Mouse (Mus musculus) spleen, adult 12 weeks (tissue): ENCODE data around the gene Pitpnm1.
"Not testable (repeated sequence)": the region's sequence is repeated elsewhere in the genome, so short reads cannot be mapped to it uniquely, and the experiment has no call there.

Experiments
- DNase-seq: peaks from one replicate; pipeline ENCODE4 v3.0.0; 2022; ENCODE audit warnings: low spot score

Gene Pitpnm1

GRCm38 (mm10) chr19:4119716-4120487 is 20.1 kb downstream of the Pitpnm1 start:
- no peak for DNase-seq

DNA sequence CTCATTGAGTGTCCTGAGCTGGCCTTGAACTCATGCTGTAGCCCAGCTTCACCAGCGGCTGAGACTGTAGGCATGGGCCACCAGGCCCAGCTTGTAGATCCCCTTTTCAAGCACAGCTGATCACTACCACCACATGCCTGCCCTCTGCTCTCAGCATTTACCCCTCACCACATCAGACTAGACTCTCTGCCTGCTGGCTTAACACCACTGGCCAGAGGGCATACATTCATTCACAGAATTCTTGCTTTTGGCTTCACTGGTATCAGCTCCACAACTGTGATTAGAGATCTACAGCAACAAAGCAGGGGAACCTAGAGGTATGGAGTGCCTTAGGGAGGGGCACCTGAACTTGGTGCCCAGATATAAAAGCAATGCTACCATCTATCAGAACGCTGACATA is 20.7 kb downstream of the Pitpnm1 start:
- no peak for DNase-seq

GRCm38 (mm10) chr19:4121097-4121805 is 21.5 kb downstream of the Pitpnm1 start:
- peak; percentile 96 for DNase-seq

DNA sequence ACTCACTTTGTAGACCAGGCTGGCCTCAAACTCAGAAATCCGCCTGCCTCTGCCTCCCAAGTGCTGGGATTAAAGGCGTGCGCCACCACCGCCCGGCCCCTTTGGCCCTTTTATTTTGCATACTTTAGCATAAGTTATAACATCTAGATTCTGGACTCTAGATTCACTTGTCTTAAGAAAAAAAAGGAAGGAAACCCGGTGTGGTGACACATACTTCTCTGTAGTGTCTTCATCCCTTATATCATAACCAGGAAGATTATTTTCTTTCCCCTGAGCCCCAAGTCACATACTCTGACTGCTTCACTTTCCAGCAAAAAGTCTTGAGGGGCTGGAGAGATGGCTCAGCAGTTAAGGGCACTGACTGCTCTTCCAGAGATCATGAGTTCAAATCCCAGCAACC is 22.1 kb downstream of the Pitpnm1 start:
- DNase-seq: not testable (repeated sequence)

- DNase-seq: no peak
Observed at GRCm38 (mm10) chr19:4122411-4123370, 22.9 kb downstream of the Pitpnm1 start.

DNA sequence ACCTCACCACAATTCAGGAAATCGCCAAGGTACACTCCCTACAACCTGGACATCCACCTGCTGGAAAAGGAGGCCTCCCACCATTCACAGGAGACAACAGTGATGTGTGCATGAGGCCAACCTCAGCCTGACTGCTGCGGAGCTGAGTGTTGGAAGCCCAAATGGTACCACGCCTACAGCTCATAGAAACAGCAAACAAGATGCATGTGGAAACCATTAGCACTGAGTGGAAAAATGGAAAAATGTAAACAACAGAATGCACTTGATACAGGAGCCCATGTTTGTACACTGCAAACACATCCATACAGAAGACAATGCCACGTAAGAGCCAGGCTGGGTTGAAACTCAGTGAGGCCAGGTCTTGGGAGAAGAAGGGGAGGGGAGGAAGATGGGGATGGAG is 24.6 kb downstream of the Pitpnm1 start:
- no peak for DNase-seq

GRCm38 (mm10) chr19:4125268-4125667 is 25.5 kb downstream of the Pitpnm1 start:
- DNase-seq: not testable (repeated sequence)

DNA sequence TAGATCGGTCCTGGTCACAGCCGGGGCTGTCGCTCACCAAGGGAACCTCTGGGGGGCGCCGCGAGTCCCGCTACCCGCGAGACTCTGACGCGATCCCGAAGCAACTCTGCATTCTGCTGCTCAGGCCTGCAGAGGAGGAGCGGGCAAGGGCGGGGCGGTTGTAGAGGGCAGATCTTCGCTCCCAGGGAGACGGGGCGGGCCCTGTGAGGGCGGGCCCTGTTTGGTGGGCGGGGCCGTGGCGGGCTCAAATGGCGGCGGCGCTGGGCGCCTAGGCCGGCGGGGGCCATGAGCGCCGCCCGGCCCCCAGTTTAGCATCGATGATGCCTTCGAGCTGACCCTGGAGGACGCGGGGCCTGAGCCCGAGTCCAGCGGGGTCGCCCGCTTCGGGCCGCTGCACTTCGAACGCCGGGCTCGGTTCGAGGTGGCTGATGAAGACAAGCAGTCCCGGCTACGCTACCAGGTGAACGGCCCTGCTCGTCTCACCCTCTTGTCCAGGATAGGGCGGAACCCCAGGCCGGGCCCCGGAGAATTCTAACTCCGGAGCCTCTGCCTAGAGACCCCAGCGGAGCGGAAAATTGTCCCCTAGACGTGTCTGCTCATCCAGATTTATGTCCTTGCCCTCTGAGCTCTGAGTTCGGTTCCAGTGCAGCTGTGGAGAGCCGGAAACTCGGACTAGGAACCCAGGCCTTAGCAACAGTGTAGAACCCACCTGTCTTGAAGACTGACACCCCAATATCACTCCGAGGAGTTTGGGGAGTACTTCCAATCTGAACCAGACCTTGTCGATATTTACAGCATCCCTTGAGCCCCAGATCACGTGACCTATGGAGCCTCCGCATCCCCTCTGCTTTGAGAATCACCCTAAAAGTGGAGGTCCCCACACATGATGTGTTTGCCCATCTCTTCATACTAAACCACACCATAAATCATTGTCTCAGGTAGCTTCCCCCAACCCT is 26.2 kb downstream of the Pitpnm1 start, which contains the start of gene Aip:
Aip (minus strand) TSS at position 118 of the 956 bp plus-strand sequence.
- DNase-seq: peak; percentile 97

DNA sequence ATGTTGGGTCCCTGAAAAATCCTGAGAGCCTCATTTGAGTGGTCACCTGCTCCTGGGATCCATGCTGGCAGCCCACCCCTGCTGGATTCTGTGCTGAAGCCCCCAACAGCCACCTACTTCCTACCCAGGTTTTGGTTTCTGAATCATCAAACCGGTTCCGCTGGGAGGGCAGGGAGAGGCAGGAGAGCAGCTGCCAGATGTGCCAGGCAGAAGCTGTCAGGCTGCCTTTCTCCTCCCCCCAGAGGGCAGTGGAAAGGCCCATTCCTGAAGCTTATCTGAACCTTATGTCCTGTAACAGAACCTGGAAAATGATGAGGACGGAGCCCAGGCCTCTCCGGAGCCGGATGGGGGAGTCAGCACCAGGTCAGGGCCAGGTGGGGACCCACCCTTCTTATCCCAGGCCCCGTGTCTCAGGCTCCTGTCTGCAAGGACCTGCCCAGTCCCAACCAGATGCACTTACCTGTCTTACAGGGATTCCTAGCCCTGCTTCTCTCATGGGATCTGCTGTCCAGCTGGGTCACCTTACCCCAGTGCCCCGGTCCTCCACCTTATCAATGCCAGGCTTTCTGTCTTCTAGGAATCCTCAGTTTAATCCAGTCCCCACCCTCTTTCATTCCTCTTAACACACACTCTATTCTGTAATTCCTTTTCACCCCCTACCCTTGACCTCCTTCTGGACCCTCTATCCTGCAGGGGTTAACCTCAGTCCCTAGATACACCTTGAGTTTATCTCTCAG is 27.1 kb downstream of the Pitpnm1 start:
- DNase-seq: no peak

GRCm38 (mm10) chr19:4129462-4129861 is 29.7 kb downstream of the Pitpnm1 start:
- no peak for DNase-seq

DNA sequence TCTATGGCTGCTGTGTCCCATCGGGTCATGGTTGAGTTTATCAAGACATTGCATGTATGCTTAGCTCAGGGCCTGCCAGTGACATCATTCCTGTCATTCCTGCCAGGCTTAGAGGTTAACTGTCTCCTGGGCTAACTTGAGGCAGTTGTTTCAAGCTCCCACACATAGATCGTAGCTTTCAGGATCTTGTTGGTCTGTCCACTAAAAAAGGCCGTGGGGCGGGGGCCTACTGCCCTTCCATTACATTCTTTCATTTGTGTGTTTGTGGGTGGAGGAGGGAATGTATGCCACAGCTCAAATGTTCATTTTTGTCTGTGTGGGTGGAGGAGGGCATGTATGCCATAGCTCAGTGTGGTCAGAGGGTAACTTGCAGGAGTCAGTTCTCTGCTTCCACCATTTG is 30.3 kb downstream of the Pitpnm1 start:
- DNase-seq: no peak

- no peak for DNase-seq
Observed at GRCm38 (mm10) chr19:4131075-4131474, 31.3 kb downstream of the Pitpnm1 start.

GRCm38 (mm10) chr19:4131768-4132167 is 32.0 kb downstream of the Pitpnm1 start:
- no peak for DNase-seq

GRCm38 (mm10) chr19:4134354-4134753 is 34.6 kb downstream of the Pitpnm1 start:
- DNase-seq: no peak

DNA sequence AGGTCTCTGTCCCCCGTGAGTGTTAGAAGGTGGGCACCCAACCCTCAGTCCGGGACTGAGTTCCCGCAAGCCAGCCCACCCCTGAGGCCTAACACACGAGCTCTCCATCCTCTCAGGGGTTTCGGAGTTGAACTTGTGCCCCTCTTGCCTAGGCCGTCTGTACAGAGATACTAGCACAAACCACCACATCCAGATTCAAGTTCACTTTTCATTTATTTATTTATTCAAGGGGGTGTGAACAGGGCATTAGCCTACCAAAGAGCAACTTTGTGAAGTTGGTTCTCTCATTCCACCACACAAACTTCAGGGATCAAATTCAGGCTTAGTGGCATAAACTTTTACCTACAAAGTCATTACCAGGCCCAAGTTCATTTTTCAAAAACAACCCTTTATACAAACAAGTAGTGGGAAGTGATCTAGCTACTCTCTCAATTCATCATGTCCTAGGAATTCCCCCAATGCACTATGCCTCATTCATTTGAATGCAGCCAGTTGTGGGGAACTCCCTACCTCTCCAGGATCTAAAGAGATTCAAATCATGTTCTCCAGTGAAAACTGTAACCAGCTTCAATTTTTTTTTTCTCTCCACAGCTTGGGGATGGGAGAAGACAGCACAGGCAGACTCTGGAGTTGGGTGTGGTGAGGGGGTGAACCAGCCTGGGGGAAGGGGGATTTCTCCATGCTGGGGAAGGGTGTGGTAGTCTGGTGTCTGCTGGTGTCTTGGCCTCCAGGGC is 35.6 kb downstream of the Pitpnm1 start:
- not testable (repeated sequence) for DNase-seq

DNA sequence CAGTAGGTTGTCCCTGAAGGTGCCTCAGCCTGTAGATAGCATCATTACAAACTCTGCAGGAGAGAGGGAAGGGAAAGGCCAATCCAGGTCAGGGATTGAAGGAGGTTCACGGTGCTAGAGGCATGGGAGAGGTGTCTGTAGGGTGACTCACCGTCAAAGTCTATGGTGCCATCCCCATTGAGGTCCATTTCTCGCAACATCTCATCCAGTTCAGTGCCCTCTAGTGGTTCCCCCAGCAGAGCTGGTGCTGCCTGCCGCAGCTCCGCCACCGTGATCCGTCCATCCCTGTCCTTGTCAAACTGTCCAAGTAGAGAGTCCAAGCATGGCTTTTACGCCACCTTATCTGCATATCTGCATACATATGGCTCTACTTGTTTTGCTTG is 36.2 kb downstream of the Pitpnm1 start:
- not testable (repeated sequence) for DNase-seq

DNA sequence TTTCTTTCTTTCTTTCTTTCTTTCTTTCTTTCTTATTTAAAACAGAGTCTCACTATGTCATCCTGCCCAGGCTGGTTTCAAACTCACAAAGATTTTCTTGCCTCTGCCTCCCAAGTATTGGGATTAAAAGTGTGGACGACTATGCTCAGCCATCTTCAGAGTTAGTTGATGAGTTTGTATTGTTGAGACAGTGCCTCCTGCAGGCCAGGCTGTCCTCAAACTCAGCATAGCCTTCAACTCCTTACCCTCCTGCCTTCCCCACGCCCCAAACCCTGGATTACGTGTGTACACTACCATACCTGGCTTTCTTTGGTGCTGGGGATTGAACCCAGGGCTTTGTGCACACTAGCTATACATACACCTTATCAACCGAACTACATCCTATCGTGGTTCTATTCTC is 36.7 kb downstream of the Pitpnm1 start:
- DNase-seq: no peak

GRCm38 (mm10) chr19:4137913-4138312 is 38.1 kb downstream of the Pitpnm1 start:
- DNase-seq: no peak

GRCm38 (mm10) chr19:4139446-4139845 is 39.6 kb downstream of the Pitpnm1 start, which contains the start of gene Gpr152:
TSS of gene Gpr152 (plus strand) at chr19:4139787.
- no peak for DNase-seq

DNA sequence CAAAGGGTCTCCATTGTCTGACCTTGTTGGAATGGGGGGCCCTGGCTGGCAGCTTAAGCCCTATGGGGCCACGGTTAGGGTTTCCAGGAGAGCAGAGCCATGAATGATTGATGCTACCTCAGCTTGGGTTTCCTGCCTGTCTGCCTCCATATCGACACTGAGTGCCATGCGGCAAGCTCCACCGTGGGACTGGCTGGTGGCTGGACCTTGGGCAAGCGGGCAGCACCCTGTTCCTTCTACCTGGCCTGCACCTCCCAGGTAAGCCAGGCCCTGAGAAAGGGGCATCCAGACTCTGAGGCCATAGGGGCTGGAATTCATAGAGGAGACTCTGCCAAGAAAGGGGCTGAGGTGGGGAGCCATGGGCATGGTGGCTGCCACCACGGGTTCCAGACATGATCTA is 40.3 kb downstream of the Pitpnm1 start:
- DNase-seq: no peak
